Mouse (Mus musculus) liver, adult 10 weeks (tissue): ENCODE data around the gene Cd2. TPM values are rescaled to one million over a fixed set of nuclear protein-coding genes. Genes with fewer than 3 reads are reported as not detected.

ENCODE experiments used
- polyA plus RNA-seq: library from polyadenylated mRNA; stranded (reverse); fragments of 350-450 nt; fragmentation: Illumina TruSeq; extraction: RNeasy Lipid Tissue Mini Kit (QIAGEN cat#74804); gene quantifications from one replicate; pipeline ENCODE4 v1.2.3, GENCODE M21; 2014; ENCODE audit warnings: low read depth, low replicate concordance

The Cd2 gene
- 0.53 TPM for polyA plus RNA-seq

GRCm38 (mm10) chr3:101287911-101288311, at the start of gene Cd2:
Cd2 (minus strand) TSS chr3:101287939.

Other genes with a start within 250 kb of the Cd2 start
- gene Ptgfrn, start 177.7 kb downstream of the Cd2 start, polyA plus RNA-seq, result 1.1 TPM
- gene Igsf3, start 89.1 kb upstream of the Cd2 start, polyA plus RNA-seq, result 0.21 TPM